Mouse (Mus musculus): ENCODE results near the gene Hoxb13. TPM values are rescaled to one million over a fixed set of nuclear protein-coding genes. Genes with fewer than 3 reads are reported as not detected.

Gene Hoxb13
- polyA plus RNA-seq, 1 experiment from 2014 or later, result not detected

- 2% methylated on average over 9 of the region's 9 CpGs for WGBS
- no peaks in the 10 kb centered on the region for H3K36me3 ChIP-seq
Observed at GRCm38 (mm10) chr11:96175951-96176530, 18.1 kb upstream of the Hoxb13 start.

GRCm38 (mm10) chr11:96176841-96177240 lies 17.3 kb upstream of the Hoxb13 start:
- peaks cover 100% of the 10 kb centered on the region for H3K27me3 ChIP-seq (ENCODE audit: low read depth, poor library complexity, severe bottlenecking)
- H3K9me3 ChIP-seq (replicated peaks), result no peaks in the 10 kb centered on the region
- no peaks in the 10 kb centered on the region for H3K36me3 ChIP-seq
- no peak overlapping the region for H3K27ac ChIP-seq (replicated peaks)
- DNase-seq (ENCODE audit: low spot score), result no peak
- WGBS, result 3% methylated on average over 10 of the region's 10 CpGs
- no peaks in the 10 kb centered on the region; the same call in 1 of the 2 replicates for H3K4me1 ChIP-seq
- H3K4me3 ChIP-seq, result no peak overlapping the region

More at GRCm38 (mm10) chr11:96175951-96176530, 18.1 kb upstream of the Hoxb13 start:
- peaks cover under 1% of the 10 kb centered on the region; the same call in 1 of the 2 replicates for H3K4me1 ChIP-seq
- peaks cover 100% of the 10 kb centered on the region for H3K27me3 ChIP-seq (ENCODE audit: low read depth, poor library complexity, severe bottlenecking)
- H3K9me3 ChIP-seq (replicated peaks), result no peaks in the 10 kb centered on the region
- no peak for DNase-seq (ENCODE audit: low spot score)
- H3K27ac ChIP-seq (replicated peaks), result no peak overlapping the region
- H3K4me3 ChIP-seq, result no peak overlapping the region

GRCm38 (mm10) chr11:96177546-96178174 lies 16.5 kb upstream of the Hoxb13 start:
- Histone ChIP-seq H3K36me3 (no peaks in the 10 kb centered on the region), H3K27me3 (ENCODE audit: low read depth, poor library complexity, severe bottlenecking) (peaks cover 100% of the 10 kb centered on the region), H3K9me3 (replicated peaks) (peaks cover 2% of the 10 kb centered on the region), H3K27ac (replicated peaks) (no peak overlapping the region), H3K4me3 (no peak overlapping the region), H3K4me1 (no peaks in the 10 kb centered on the region; the same call in 1 of the 2 replicates)
- peak; percentile 63 for DNase-seq (ENCODE audit: low spot score)
- WGBS, result under 1% methylated on average over 27 of the region's 27 CpGs

GRCm38 (mm10) chr11:96178356-96178755 lies 15.8 kb upstream of the Hoxb13 start:
- H3K4me1 ChIP-seq, result no peaks in the 10 kb centered on the region; the same call in 1 of the 2 replicates
- no peak overlapping the region for H3K4me3 ChIP-seq
- H3K27me3 ChIP-seq (ENCODE audit: low read depth, poor library complexity, severe bottlenecking), result peaks cover 100% of the 10 kb centered on the region
- WGBS, result 2% methylated on average over 8 of the region's 8 CpGs
- no peak for DNase-seq (ENCODE audit: low spot score)
- no peak overlapping the region for H3K27ac ChIP-seq (replicated peaks)
- H3K9me3 ChIP-seq (replicated peaks), result peaks cover 8% of the 10 kb centered on the region
- H3K36me3 ChIP-seq, result no peaks in the 10 kb centered on the region

GRCm38 (mm10) chr11:96178911-96179503 lies 15.1 kb upstream of the Hoxb13 start:
- Histone ChIP-seq H3K4me1 (no peaks in the 10 kb centered on the region; the same call in 1 of the 2 replicates), H3K4me3 (no peak overlapping the region), H3K9me3 (replicated peaks) (peaks cover 8% of the 10 kb centered on the region), H3K27me3 (ENCODE audit: low read depth, poor library complexity, severe bottlenecking) (peaks cover 100% of the 10 kb centered on the region), H3K27ac (replicated peaks) (no peak overlapping the region), H3K36me3 (no peaks in the 10 kb centered on the region)
- under 1% methylated on average over 6 of the region's 6 CpGs for WGBS
- DNase-seq (ENCODE audit: low spot score), result no peak

GRCm38 (mm10) chr11:96181061-96181460 lies 13.1 kb upstream of the Hoxb13 start:
- Histone ChIP-seq H3K36me3 (no peaks in the 10 kb centered on the region), H3K4me1 (no peaks in the 10 kb centered on the region; the same call in 1 of the 2 replicates), H3K9me3 (replicated peaks) (peaks cover 8% of the 10 kb centered on the region), H3K4me3 (no peak overlapping the region), H3K27ac (replicated peaks) (no peak overlapping the region), H3K27me3 (ENCODE audit: low read depth, poor library complexity, severe bottlenecking) (peaks cover 100% of the 10 kb centered on the region)
- DNase-seq (ENCODE audit: low spot score), result no peak
- 20% methylated on average over 4 of the region's 4 CpGs for WGBS

GRCm38 (mm10) chr11:96184233-96184632 lies 9.9 kb upstream of the Hoxb13 start:
- Histone ChIP-seq H3K9me3 (replicated peaks) (peaks cover 8% of the 10 kb centered on the region), H3K4me3 (no peak overlapping the region), H3K36me3 (no peaks in the 10 kb centered on the region), H3K27ac (replicated peaks) (no peak overlapping the region), H3K4me1 (no peaks in the 10 kb centered on the region), H3K27me3 (ENCODE audit: low read depth, poor library complexity, severe bottlenecking) (peaks cover 100% of the 10 kb centered on the region)
- no peak for DNase-seq (ENCODE audit: low spot score)

- Histone ChIP-seq H3K9me3 (replicated peaks) (peaks cover 8% of the 10 kb centered on the region), H3K4me1 (peaks cover 4% of the 10 kb centered on the region; the same call in 1 of the 2 replicates), H3K27ac (replicated peaks) (no peak overlapping the region), H3K4me3 (no peak overlapping the region), H3K27me3 (ENCODE audit: low read depth, poor library complexity, severe bottlenecking) (peaks cover 100% of the 10 kb centered on the region), H3K36me3 (no peaks in the 10 kb centered on the region)
- WGBS, result 19% methylated on average over 4 of the region's 4 CpGs
- no peak for DNase-seq (ENCODE audit: low spot score)
Observed at GRCm38 (mm10) chr11:96187321-96187720, 6.8 kb upstream of the Hoxb13 start.

- Histone ChIP-seq H3K4me3 (no peak overlapping the region), H3K36me3 (no peaks in the 10 kb centered on the region), H3K27ac (replicated peaks) (no peak overlapping the region), H3K27me3 (ENCODE audit: low read depth, poor library complexity, severe bottlenecking) (peaks cover 100% of the 10 kb centered on the region), H3K4me1 (peaks cover 9% of the 10 kb centered on the region), H3K9me3 (replicated peaks) (no peaks in the 10 kb centered on the region)
- WGBS, result 1% methylated on average over 28 of the region's 28 CpGs
- DNase-seq (ENCODE audit: low spot score), result peak; percentile 57
Observed at GRCm38 (mm10) chr11:96189810-96190522, 4.2 kb upstream of the Hoxb13 start.

GRCm38 (mm10) chr11:96191132-96191531 lies 3.0 kb upstream of the Hoxb13 start:
- DNase-seq (ENCODE audit: low spot score), result no peak
- Histone ChIP-seq H3K4me3 (no peak overlapping the region), H3K27me3 (ENCODE audit: low read depth, poor library complexity, severe bottlenecking) (peaks cover 100% of the 10 kb centered on the region), H3K9me3 (replicated peaks) (no peaks in the 10 kb centered on the region), H3K4me1 (peaks cover 9% of the 10 kb centered on the region), H3K27ac (replicated peaks) (no peak overlapping the region), H3K36me3 (no peaks in the 10 kb centered on the region)
- WGBS, result 5% methylated on average over 5 of the region's 5 CpGs

GRCm38 (mm10) chr11:96194401-96194710 lies 240 bp downstream of the Hoxb13 start:
- 2% methylated on average over 10 of the region's 10 CpGs for WGBS
- H3K36me3 ChIP-seq, result no peaks in the 10 kb centered on the region
- no peak overlapping the region for H3K27ac ChIP-seq (replicated peaks)
- no peak overlapping the region for H3K4me3 ChIP-seq
- H3K27me3 ChIP-seq (ENCODE audit: low read depth, poor library complexity, severe bottlenecking), result peaks cover 100% of the 10 kb centered on the region
- peaks cover 9% of the 10 kb centered on the region for H3K4me1 ChIP-seq
- DNase-seq (ENCODE audit: low spot score), result no peak
- no peaks in the 10 kb centered on the region for H3K9me3 ChIP-seq (replicated peaks)

GRCm38 (mm10) chr11:96194961-96195640 lies 985 bp downstream of the Hoxb13 start:
- no peak for DNase-seq (ENCODE audit: low spot score)
- Histone ChIP-seq H3K4me1 (peaks cover 7% of the 10 kb centered on the region), H3K27me3 (ENCODE audit: low read depth, poor library complexity, severe bottlenecking) (peaks cover 100% of the 10 kb centered on the region), H3K9me3 (replicated peaks) (no peaks in the 10 kb centered on the region), H3K4me3 (no peak overlapping the region), H3K36me3 (no peaks in the 10 kb centered on the region), H3K27ac (replicated peaks) (no peak overlapping the region)
- WGBS, result 9% methylated on average over 11 of the region's 11 CpGs
